ENCODE assay signal across 14 mouse cellular contexts in genomic region chr2:101665703-101666092, GRCm38 (mm10). TPM values are rescaled to one million over a fixed set of nuclear protein-coding genes. Genes with fewer than 3 reads are reported as not detected.
A peak's percentile ranks its signal among the peaks of the same experiment; 100 is the strongest.
DNase-seq lines count a peak whose midpoint lies in the region; ATAC-seq and TF ChIP-seq lines count a peak whose summit lies in the region.
"Had no signal": no experiment of that assay in that cellular context is flagged by ENCODE, and none has a peak within 500 bp of the region (broad histone marks: within the 10 kb centered on the region; RNA-seq: fewer than 3 reads in every experiment).

No protein-coding gene starts in this region.

- intact Hi-C loops in gastrocnemius, adult 2 months (cut with DNase I): no loop called here

- peak; percentile 81 for ATAC-seq in forebrain, postnatal 0 days
- 0 out of 2 replicates have a peak, but pooled peaks have one; percentile 45 for ATAC-seq in limb, embryonic 12.5 days (ENCODE audit: insufficient number of reproducible peaks, insufficient read depth, low FRiP score, low TSS enrichment, low read depth)
- peak; percentile 54; the same call in 1 of the 2 replicates for ATAC-seq in neural tube, embryonic 13.5 days (ENCODE audit: low read depth)
- ATAC-seq in CD4-positive, CD25-positive, alpha-beta regulatory T cell, adult 4 months: no peak
- no peak for ATAC-seq in lung, postnatal 0 days

- H3K27ac ChIP-seq in gastrocnemius, adult 2 months: no peak overlapping the region
- H3K27ac ChIP-seq in forebrain, postnatal 0 days (ENCODE audit: low read depth, low read length): peak overlapping the region; percentile 4; the same call in 1 of the 2 replicates
- no peak overlapping the region for H3K27ac ChIP-seq in limb, embryonic 12.5 days
- H3K27ac ChIP-seq in neural tube, embryonic 13.5 days (replicated peaks): 0 out of 2 replicates have a peak overlapping the region, but pooled peaks have one; percentile 14
- no peak overlapping the region for H3K27ac ChIP-seq in lung, postnatal 0 days (ENCODE audit: low read length)
- H3K27ac ChIP-seq: liver, embryonic 13.5 days had no signal

- no peak overlapping the region for H3K4me2 ChIP-seq in forebrain, postnatal 0 days (ENCODE audit: low read depth)
- no peak overlapping the region for H3K4me2 ChIP-seq in limb, embryonic 12.5 days
- H3K4me2 ChIP-seq in neural tube, embryonic 13.5 days: no peak overlapping the region
- no peak overlapping the region for H3K4me2 ChIP-seq in lung, postnatal 0 days (replicated peaks; ENCODE audit: low read depth, low read length)
- H3K4me2 ChIP-seq: liver, embryonic 13.5 days had no signal

- 49% methylated on average over 3 of the region's 3 CpGs for WGBS in forebrain, postnatal 0 days
- 82% methylated on average over 3 of the region's 3 CpGs for WGBS in limb, embryonic 12.5 days
- WGBS in neural tube, embryonic 13.5 days: 56% methylated on average over 3 of the region's 3 CpGs
- 88% methylated on average over 3 of the region's 3 CpGs for WGBS in lung, postnatal 0 days

- no peak for DNase-seq in gastrocnemius, adult 2 months
- DNase-seq in gastrocnemius, postnatal 10 days: no peak
- DNase-seq in forebrain, postnatal 0 days: no peak
- DNase-seq in urinary bladder, postnatal 25 days (ENCODE audit: low spot score): no peak
- no peak for DNase-seq in lung, postnatal 0 days (ENCODE audit: low spot score)

- no peak overlapping the region for H3K9ac ChIP-seq in forebrain, postnatal 0 days
- H3K9ac ChIP-seq in limb, embryonic 12.5 days (replicated peaks): no peak overlapping the region
- no peak overlapping the region for H3K9ac ChIP-seq in neural tube, embryonic 13.5 days
- no peak overlapping the region for H3K9ac ChIP-seq in lung, postnatal 0 days (replicated peaks; ENCODE audit: low read depth)
- H3K9ac ChIP-seq: liver, embryonic 13.5 days had no signal

- H3K4me1 ChIP-seq in forebrain, postnatal 0 days (ENCODE audit: insufficient read depth): no peaks in the 10 kb centered on the region
- no peaks in the 10 kb centered on the region for H3K4me1 ChIP-seq in limb, embryonic 12.5 days (replicated peaks)
- H3K4me1 ChIP-seq in neural tube, embryonic 13.5 days (replicated peaks): peaks cover 5% of the 10 kb centered on the region; the same call in 1 of the 2 replicates
- no peaks in the 10 kb centered on the region for H3K4me1 ChIP-seq in lung, postnatal 0 days (ENCODE audit: insufficient read depth, low read depth, low read length)
- H3K4me1 ChIP-seq: liver, embryonic 13.5 days had no signal

- TF ChIP-seq CTCF in gastrocnemius, adult 2 months (IDR thresholded peaks at IDR 0.05): no peak
- no peak for TF ChIP-seq CTCF in forebrain, postnatal 0 days (IDR thresholded peaks at IDR 0.05; ENCODE audit: low read depth)
- TF ChIP-seq CTCF in lung, postnatal 0 days (IDR thresholded peaks at IDR 0.05): no peak

- H3K27me3 ChIP-seq in forebrain, postnatal 0 days (ENCODE audit: insufficient read depth, low read length): no peaks in the 10 kb centered on the region
- H3K27me3 ChIP-seq in limb, embryonic 12.5 days: 0 out of 2 replicates have a peak, but pooled peaks cover 4% of the 10 kb centered on the region
- no peaks in the 10 kb centered on the region for H3K27me3 ChIP-seq in neural tube, embryonic 13.5 days
- no peaks in the 10 kb centered on the region for H3K27me3 ChIP-seq in lung, postnatal 0 days (replicated peaks; ENCODE audit: insufficient read depth, low read length)
- H3K27me3 ChIP-seq: liver, embryonic 13.5 days had no signal

- TF ChIP-seq EP300 in lung, postnatal 0 days (IDR thresholded peaks at IDR 0.05): no peak

- H3K4me3 ChIP-seq in gastrocnemius, adult 2 months: peak overlapping the region; percentile 25
- no peak overlapping the region for H3K4me3 ChIP-seq in forebrain, postnatal 0 days (ENCODE audit: low read depth, low read length)
- no peak overlapping the region for H3K4me3 ChIP-seq in limb, embryonic 12.5 days (replicated peaks)
- H3K4me3 ChIP-seq in neural tube, embryonic 13.5 days: no peak overlapping the region
- H3K4me3 ChIP-seq in lung, postnatal 0 days (ENCODE audit: low read depth, low read length): no peak overlapping the region
- H3K4me3 ChIP-seq: liver, embryonic 13.5 days had no signal

- H3K36me3 ChIP-seq in forebrain, postnatal 0 days (ENCODE audit: insufficient read depth): no peaks in the 10 kb centered on the region
- no peaks in the 10 kb centered on the region for H3K36me3 ChIP-seq in limb, embryonic 12.5 days
- H3K36me3 ChIP-seq in neural tube, embryonic 13.5 days: no peaks in the 10 kb centered on the region
- no peaks in the 10 kb centered on the region for H3K36me3 ChIP-seq in lung, postnatal 0 days (ENCODE audit: insufficient read depth, low read length)
- H3K36me3 ChIP-seq: liver, embryonic 13.5 days had no signal

- H3K9me3 ChIP-seq in forebrain, postnatal 0 days (ENCODE audit: low read length): no peaks in the 10 kb centered on the region
- H3K9me3 ChIP-seq in limb, embryonic 12.5 days: no peaks in the 10 kb centered on the region
- no peaks in the 10 kb centered on the region for H3K9me3 ChIP-seq in neural tube, embryonic 13.5 days
- no peaks in the 10 kb centered on the region for H3K9me3 ChIP-seq in lung, postnatal 0 days (ENCODE audit: low read length)
- H3K9me3 ChIP-seq: liver, embryonic 13.5 days had no signal

RNA-seq across cellular contexts. Expression of gene Traf6, which starts 12.5 kb away (rescaled TPM):
- total RNA-seq in gastrocnemius, adult 2 months (2021): 10 to 100 TPM in 1 of 2 experiments, 1 to 10 TPM in 1; 9.1 to 11.0 TPM
- 10 to 100 TPM; 11.5 to 12.1 TPM for total RNA-seq in gastrocnemius, postnatal 10 days (2021)
- total RNA-seq in forebrain, postnatal 0 days (2014; rRNA removed): 19.5 and 26.0 TPM in 2 replicates
- polyA plus RNA-seq in forebrain, postnatal 0 days (2015; fragmentation: Nextera tagmentation; extraction: Ambion mirVana): 7.4 and 9.8 TPM in 2 replicates
- 11.3 and 12.6 TPM in 2 replicates for polyA plus RNA-seq in limb, embryonic 12.5 days (2016; fragmentation: Nextera tagmentation; extraction: Ambion mirVana)
- 6.6 and 7.3 TPM in 2 replicates for polyA plus RNA-seq in neural tube, embryonic 13.5 days (2015; fragmentation: Nextera tagmentation; extraction: Ambion mirVana)
- polyA plus RNA-seq in CD4-positive, CD25-positive, alpha-beta regulatory T cell, adult 4 months (2017; shearing (Covaris generic)): 10 to 100 TPM; 13.2 to 15.5 TPM
- polyA plus RNA-seq in lung, postnatal 0 days (2015; fragmentation: Nextera tagmentation; extraction: Ambion mirVana): 5.4 and 6.2 TPM in 2 replicates

RNA-seq across cellular contexts. Expression of gene B230118H07Rik, which starts 16.4 kb away (rescaled TPM):
- 10 to 100 TPM; 79.3 to 89.4 TPM for total RNA-seq in gastrocnemius, adult 2 months (2021)
- total RNA-seq in gastrocnemius, postnatal 10 days (2021): 10 to 100 TPM; 50.4 to 50.8 TPM
- total RNA-seq in forebrain, postnatal 0 days (2014; rRNA removed): 20.0 and 29.5 TPM in 2 replicates
- 52.0 and 61.3 TPM in 2 replicates for polyA plus RNA-seq in forebrain, postnatal 0 days (2015; fragmentation: Nextera tagmentation; extraction: Ambion mirVana)
- polyA plus RNA-seq in limb, embryonic 12.5 days (2016; fragmentation: Nextera tagmentation; extraction: Ambion mirVana): 57.7 and 58.1 TPM in 2 replicates
- polyA plus RNA-seq in neural tube, embryonic 13.5 days (2015; fragmentation: Nextera tagmentation; extraction: Ambion mirVana): 60.5 and 66.7 TPM in 2 replicates
- polyA plus RNA-seq in CD4-positive, CD25-positive, alpha-beta regulatory T cell, adult 4 months (2017; shearing (Covaris generic)): 1 to 10 TPM in 1 of 2 experiments, under 1 TPM in 1; 0.82 to 3.5 TPM
- polyA plus RNA-seq in lung, postnatal 0 days (2015; fragmentation: Nextera tagmentation; extraction: Ambion mirVana): 31.3 and 34.6 TPM in 2 replicates

RNA-seq across cellular contexts. Expression of gene Rag1, which starts 16.4 kb away (rescaled TPM):
- not detected for total RNA-seq in gastrocnemius, adult 2 months (2021)
- under 1 TPM; 0.16 to 0.61 TPM for total RNA-seq in gastrocnemius, postnatal 10 days (2021)
- total RNA-seq in forebrain, postnatal 0 days (2014; rRNA removed): 0.23 and 0.43 TPM in 2 replicates
- 0.04 and 0.10 TPM in 2 replicates for polyA plus RNA-seq in forebrain, postnatal 0 days (2015; fragmentation: Nextera tagmentation; extraction: Ambion mirVana)
- 0.34 and 0.51 TPM in 2 replicates for polyA plus RNA-seq in limb, embryonic 12.5 days (2016; fragmentation: Nextera tagmentation; extraction: Ambion mirVana)
- polyA plus RNA-seq in neural tube, embryonic 13.5 days (2015; fragmentation: Nextera tagmentation; extraction: Ambion mirVana): 0.04 TPM in 2 replicates
- not detected for polyA plus RNA-seq in CD4-positive, CD25-positive, alpha-beta regulatory T cell, adult 4 months (2017; shearing (Covaris generic))
- polyA plus RNA-seq in lung, postnatal 0 days (2015; fragmentation: Nextera tagmentation; extraction: Ambion mirVana): 0.05 and 0.06 TPM in 2 replicates
- total RNA-seq: gastrocnemius, adult 8-10 months; heart, postnatal 25 days had no signal
- polyA plus RNA-seq: Patski had no signal

RNA-seq across cellular contexts. Expression of gene Rag2, which starts 41.2 kb away (rescaled TPM):
- total RNA-seq in gastrocnemius, adult 2 months (2021): not detected
- under 1 TPM in 1 of 2 experiments, not detected in 1; 0.11 TPM for total RNA-seq in gastrocnemius, postnatal 10 days (2021)
- not detected in 2 replicates for total RNA-seq in forebrain, postnatal 0 days (2014; rRNA removed)
- polyA plus RNA-seq in forebrain, postnatal 0 days (2015; fragmentation: Nextera tagmentation; extraction: Ambion mirVana): not detected in 2 replicates
- polyA plus RNA-seq in limb, embryonic 12.5 days (2016; fragmentation: Nextera tagmentation; extraction: Ambion mirVana): not detected in 2 replicates
- 0.07 TPM in 1 of 2 replicates, not detected in the other for polyA plus RNA-seq in neural tube, embryonic 13.5 days (2015; fragmentation: Nextera tagmentation; extraction: Ambion mirVana)
- under 1 TPM in 1 of 2 experiments, not detected in 1; 0.27 TPM for polyA plus RNA-seq in CD4-positive, CD25-positive, alpha-beta regulatory T cell, adult 4 months (2017; shearing (Covaris generic))
- 0.04 TPM in 1 of 2 replicates, not detected in the other for polyA plus RNA-seq in lung, postnatal 0 days (2015; fragmentation: Nextera tagmentation; extraction: Ambion mirVana)
- total RNA-seq: gastrocnemius, adult 8-10 months; heart, postnatal 25 days; left cerebral cortex, adult 18-20 months had no signal
- polyA plus RNA-seq: cerebellum, adult 2 months; Patski had no signal

Comparison
In these comparisons a context has a peak if more than half of its experiments do, and no peak if none do; other contexts are left out.
1. H3K27ac ChIP-seq: peak in forebrain, postnatal 0 days (single experiment) and neural tube, embryonic 13.5 days (single experiment); none in gastrocnemius, adult 2 months (single experiment), limb, embryonic 12.5 days (single experiment) and lung, postnatal 0 days (single experiment).
2. ATAC-seq: peak in forebrain, postnatal 0 days (single experiment), limb, embryonic 12.5 days (single experiment) and neural tube, embryonic 13.5 days (single experiment); none in CD4-positive, CD25-positive, alpha-beta regulatory T cell, adult 4 months (single experiment) and lung, postnatal 0 days (single experiment).